Mouse (Mus musculus) hindbrain, embryonic 11.5 days (tissue): Measurements from ENCODE around the gene Camta1. TPM values are rescaled to one million over a fixed set of nuclear protein-coding genes. Genes with fewer than 3 reads are reported as not detected.

ENCODE experiments used
- ATAC-seq: fragments of 200-750 bp; cut with Nextera tagmentation; 2 replicates; pipeline ENCODE4 v1.8.0; 2017; ENCODE audit warnings: mild to moderate bottlenecking, moderate TSS enrichment, moderate library complexity; ENCODE audit not compliant: low FRiP score
- DNase-seq: peaks from one replicate; pipeline ENCODE4 v3.0.0-alpha.2; 2015; ENCODE audit warnings: low spot score
- H3K27ac ChIP-seq: fragments of 300-500 bp; sonication (generic); 2 replicates; pipeline ENCODE4 v1.5.1; 2014; ENCODE audit warnings: mild to moderate bottlenecking, low read depth, low read length
- H3K27me3 ChIP-seq: fragments of 300-500 bp; sonication (generic); 2 replicates; pipeline ENCODE4 v1.6.1; 2014; ENCODE audit warnings: mild to moderate bottlenecking, low read length, moderate library complexity, mixed read lengths; ENCODE audit not compliant: control insufficient read depth, insufficient read depth
- H3K36me3 ChIP-seq: fragments of 300-500 bp; sonication (generic); 2 replicates; pipeline ENCODE4 v1.6.1; 2014; ENCODE audit warnings: mild to moderate bottlenecking, low read length, moderate library complexity, mixed read lengths; ENCODE audit not compliant: control insufficient read depth, insufficient read depth
- H3K4me1 ChIP-seq: fragments of 300-500 bp; sonication (generic); replicated peaks from 2 replicates; pipeline ENCODE4 v1.6.1; 2014; ENCODE audit warnings: low read length, mixed read lengths; ENCODE audit not compliant: control insufficient read depth, insufficient read depth
- H3K4me2 ChIP-seq: fragments of 300-500 bp; sonication (generic); replicated peaks from 2 replicates; pipeline ENCODE4 v1.6.1; 2014; ENCODE audit warnings: mild to moderate bottlenecking, low read depth, low read length
- H3K4me3 ChIP-seq: fragments of 300-500 bp; sonication (generic); 2 replicates; pipeline ENCODE4 v1.5.1; 2014; ENCODE audit warnings: low read depth, low read length
- H3K9ac ChIP-seq: fragments of 300-500 bp; sonication (generic); 2 replicates; pipeline ENCODE4 v1.6.1; 2014; ENCODE audit warnings: low read depth, low read length
- H3K9me3 ChIP-seq: fragments of 300-500 bp; sonication (generic); 2 replicates; pipeline ENCODE4 v1.6.1; 2016; ENCODE audit warnings: low read length; ENCODE audit not compliant: control insufficient read depth
- WGBS: fragments of 180-500 bp; shearing (Covaris S2); extraction: QIAGEN DNeasy Blood & Tissue Kit; methylation state at CpG from one replicate; pipeline ENCODE4 v1.1.7; 2014; 5-methylcytosine and 5-hydroxymethylcytosine counted together
- polyA plus RNA-seq: library from polyadenylated mRNA; unstranded; fragments of >200 nt; fragmentation: Nextera tagmentation; extraction: Ambion mirVana; gene quantifications from 2 replicates; pipeline ENCODE4 v1.2.1, GENCODE M21; 2014

The Camta1 gene
- polyA plus RNA-seq, 1 experiment from 2014 or later: 130 TPM

DNA sequence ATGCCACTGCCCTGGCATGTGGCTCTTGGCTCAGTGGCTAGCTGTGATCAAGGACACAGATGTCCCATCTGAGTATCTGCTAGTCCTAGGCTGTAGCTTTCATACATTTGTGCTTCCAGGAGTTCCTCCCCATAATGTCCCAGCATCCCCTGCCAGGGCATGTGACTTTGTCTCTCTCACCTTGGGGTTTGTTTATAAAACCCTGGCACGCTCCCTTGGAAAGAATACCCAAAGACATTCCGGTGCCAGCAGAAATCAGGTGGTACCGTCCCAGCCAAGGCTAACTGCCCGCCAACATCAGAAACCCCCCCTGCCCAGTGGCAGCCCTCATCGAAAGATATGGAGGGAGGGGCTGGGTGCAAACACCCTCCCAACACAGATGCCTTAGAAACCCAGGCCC lies 365.1 kb downstream of the Camta1 start:
- DNase-seq: no peak
- Histone ChIP-seq H3K4me1 (no peaks in the 10 kb centered on the region), H3K4me3 (no peak overlapping the region), H3K9ac (no peak overlapping the region), H3K4me2 (no peak overlapping the region), H3K36me3 (no peaks in the 10 kb centered on the region), H3K27me3 (no peaks in the 10 kb centered on the region), H3K9me3 (no peaks in the 10 kb centered on the region; the same call in 1 of the 2 replicates), H3K27ac (no peak overlapping the region)
- WGBS: 91% methylated on average over 5 of the region's 5 CpGs
- ATAC-seq: no peak

DNA sequence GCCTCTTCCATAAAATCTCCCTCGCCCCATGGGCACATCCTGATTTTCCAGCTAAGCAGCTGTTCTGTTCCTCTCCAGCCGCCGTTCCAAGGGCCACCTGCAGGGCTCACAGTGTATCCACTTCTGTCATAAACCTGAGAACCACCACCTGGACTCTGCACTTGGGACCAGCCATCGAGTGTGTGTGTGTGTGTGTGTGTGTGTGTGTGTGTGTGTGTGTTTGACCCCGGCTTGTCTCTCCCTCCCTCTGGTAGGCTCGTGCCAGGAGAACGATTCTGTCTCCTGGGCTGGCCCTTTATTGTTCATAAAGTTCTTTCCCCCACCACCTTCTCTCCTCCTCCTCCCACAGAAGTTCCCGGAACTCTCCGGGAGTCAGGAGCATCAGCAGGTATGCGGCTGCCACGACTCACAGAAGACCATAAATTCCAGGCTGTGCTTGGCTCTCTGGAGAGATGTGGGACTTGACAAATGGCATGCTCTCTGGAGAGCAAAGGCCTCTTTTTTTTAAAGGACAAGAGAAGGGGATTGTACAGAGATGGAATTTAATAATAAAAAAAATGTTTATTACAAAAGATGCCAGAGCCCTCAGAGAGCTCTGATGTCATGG lies 366.3 kb downstream of the Camta1 start:
- Histone ChIP-seq H3K4me1 (no peaks in the 10 kb centered on the region), H3K27me3 (no peaks in the 10 kb centered on the region), H3K4me3 (no peak overlapping the region), H3K9ac (no peak overlapping the region), H3K27ac (no peak overlapping the region), H3K9me3 (no peaks in the 10 kb centered on the region; the same call in 1 of the 2 replicates), H3K36me3 (no peaks in the 10 kb centered on the region), H3K4me2 (no peak overlapping the region)
- DNase-seq (no peak), ATAC-seq (no peak)
- WGBS: 78% methylated on average over 11 of the region's 11 CpGs

DNA sequence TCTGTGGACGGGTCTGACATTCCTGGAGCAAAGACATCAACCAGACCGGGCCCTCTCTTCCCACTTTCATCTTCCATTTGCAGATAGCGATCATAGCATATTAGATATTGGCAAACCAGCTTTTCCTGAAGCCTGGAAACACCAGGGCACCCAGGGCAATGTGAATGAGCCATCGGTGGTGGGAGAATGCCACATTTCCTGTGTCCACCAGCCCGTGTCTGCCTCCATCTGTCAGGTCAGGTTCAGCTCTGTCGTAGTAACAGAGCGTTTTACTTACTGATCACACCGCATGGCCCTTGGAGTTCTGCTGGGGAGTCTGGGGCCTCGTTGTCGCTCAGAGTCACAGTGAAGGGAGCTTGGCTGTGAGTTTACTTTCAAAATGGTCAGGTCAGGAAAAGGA lies 368.9 kb downstream of the Camta1 start:
- H3K4me3 ChIP-seq: no peak overlapping the region
- no peak for DNase-seq
- no peaks in the 10 kb centered on the region for H3K4me1 ChIP-seq
- no peak overlapping the region for H3K27ac ChIP-seq
- no peak overlapping the region for H3K4me2 ChIP-seq
- no peaks in the 10 kb centered on the region for H3K36me3 ChIP-seq
- 89% methylated on average over 10 of the region's 10 CpGs for WGBS
- H3K9ac ChIP-seq: no peak overlapping the region
- H3K27me3 ChIP-seq: no peaks in the 10 kb centered on the region
- ATAC-seq: no peak
- no peaks in the 10 kb centered on the region for H3K9me3 ChIP-seq

DNA sequence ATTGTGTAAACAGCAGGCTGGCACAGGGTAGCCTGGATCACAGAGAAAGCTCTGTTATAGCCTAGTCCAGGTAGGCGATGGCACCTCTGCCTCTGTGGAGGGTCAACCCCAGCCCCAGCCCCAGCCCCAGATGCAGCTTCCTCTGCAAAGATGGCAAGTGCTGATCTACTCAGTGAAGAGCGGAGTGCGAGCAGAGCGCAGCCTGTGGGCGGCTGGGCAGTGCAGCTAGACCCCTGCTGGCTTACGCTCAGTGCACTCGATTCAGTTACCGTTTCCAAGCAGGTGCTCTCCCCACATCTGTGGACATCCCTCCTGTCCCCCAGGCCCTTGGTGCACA lies 377.7 kb downstream of the Camta1 start:
- Histone ChIP-seq H3K4me3 (no peak overlapping the region), H3K27me3 (no peaks in the 10 kb centered on the region), H3K36me3 (no peaks in the 10 kb centered on the region), H3K27ac (no peak overlapping the region), H3K4me2 (no peak overlapping the region), H3K4me1 (no peaks in the 10 kb centered on the region), H3K9me3 (no peaks in the 10 kb centered on the region), H3K9ac (no peak overlapping the region)
- DNase-seq (no peak), ATAC-seq (no peak)
- WGBS: 69% methylated on average over 8 of the region's 8 CpGs

DNA sequence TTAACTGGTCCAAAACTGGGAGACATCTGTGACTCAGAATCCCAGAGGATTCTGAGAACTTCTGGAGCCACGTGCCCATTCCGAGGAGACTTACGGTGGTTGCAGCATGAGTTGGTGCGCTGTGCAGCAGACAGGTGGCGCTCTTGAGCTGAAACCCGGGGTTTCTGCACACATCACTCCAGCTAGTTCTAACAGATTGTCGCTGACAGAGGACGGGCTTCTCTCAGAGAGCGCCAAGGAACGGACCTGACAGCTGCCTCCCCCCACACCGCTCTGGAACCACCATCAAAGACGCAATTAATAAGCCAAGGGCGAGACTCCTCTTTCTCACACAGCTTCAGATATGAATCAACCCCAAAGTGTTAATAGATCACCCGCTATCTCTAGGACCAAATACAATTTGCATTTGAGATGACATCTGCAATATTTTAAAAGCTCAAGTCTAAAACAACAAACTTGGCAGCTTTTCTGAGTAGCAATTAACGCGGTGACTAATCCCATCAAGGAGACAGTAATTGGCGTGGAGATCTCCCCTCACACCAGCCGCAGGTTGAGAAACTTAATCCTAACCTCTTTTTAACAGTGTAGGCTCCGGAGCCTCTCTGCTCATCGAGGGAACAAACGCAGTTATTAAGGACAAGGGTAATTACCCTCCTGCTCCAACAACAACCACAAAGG lies 378.2 kb downstream of the Camta1 start:
- no peaks in the 10 kb centered on the region for H3K27me3 ChIP-seq
- ATAC-seq (0 out of 2 replicates have a peak, but pooled peaks have one; percentile 19), DNase-seq (peak; percentile 84)
- H3K4me1 ChIP-seq: no peaks in the 10 kb centered on the region
- no peaks in the 10 kb centered on the region for H3K36me3 ChIP-seq
- 26% methylated on average over 21 of the region's 21 CpGs for WGBS
- H3K9me3 ChIP-seq: no peaks in the 10 kb centered on the region
- no peak overlapping the region for H3K4me3 ChIP-seq
- H3K27ac ChIP-seq: no peak overlapping the region
- H3K9ac ChIP-seq: no peak overlapping the region
- no peak overlapping the region for H3K4me2 ChIP-seq

DNA sequence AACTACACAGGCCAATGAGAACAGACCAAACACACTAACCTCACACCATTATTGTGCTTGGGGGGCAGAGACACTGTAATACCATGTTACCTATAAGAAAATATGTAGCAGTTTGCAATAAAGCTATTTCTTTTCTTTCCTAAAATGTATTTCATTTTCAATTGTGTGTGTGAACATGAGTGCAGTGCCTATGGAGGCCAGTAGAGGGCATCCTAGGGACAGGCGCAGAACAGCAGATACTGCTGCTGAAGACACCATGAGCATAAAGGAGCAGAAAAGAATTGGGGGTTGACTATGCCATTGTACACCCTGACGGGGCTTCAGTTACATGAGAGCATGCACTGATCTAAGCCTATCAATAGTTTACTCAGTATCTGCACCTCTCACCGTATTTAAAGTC lies 380.7 kb downstream of the Camta1 start:
- Histone ChIP-seq H3K27ac (no peak overlapping the region), H3K9me3 (no peaks in the 10 kb centered on the region), H3K4me3 (no peak overlapping the region), H3K4me2 (no peak overlapping the region), H3K4me1 (no peaks in the 10 kb centered on the region), H3K36me3 (no peaks in the 10 kb centered on the region), H3K9ac (no peak overlapping the region), H3K27me3 (no peaks in the 10 kb centered on the region)
- WGBS: 93% methylated on average over 3 of the region's 3 CpGs
- ATAC-seq: no peak
- DNase-seq: no peak

DNA sequence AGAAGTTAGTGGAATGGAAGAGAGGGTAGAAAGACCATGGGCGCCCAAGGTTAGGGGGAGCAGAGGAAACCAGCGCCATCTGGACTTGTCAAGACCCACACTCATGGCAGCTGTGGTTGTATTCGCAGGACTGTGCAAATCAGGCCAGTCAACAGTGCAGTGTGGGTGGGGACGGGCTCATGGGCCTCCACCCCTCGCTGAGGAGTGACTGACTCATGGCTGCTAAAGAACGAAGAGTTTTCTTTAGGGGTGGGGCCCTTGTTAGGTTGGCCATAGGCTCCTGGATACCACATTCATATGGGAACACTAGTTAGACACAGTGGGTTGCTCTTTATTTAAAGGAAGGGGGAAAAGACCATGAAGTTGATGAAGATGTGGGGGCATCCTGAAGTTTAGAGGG lies 383.7 kb downstream of the Camta1 start:
- DNase-seq (no peak), ATAC-seq (no peak)
- Histone ChIP-seq H3K9ac (no peak overlapping the region), H3K4me3 (no peak overlapping the region), H3K4me1 (no peaks in the 10 kb centered on the region; the same call in 1 of the 2 replicates), H3K27ac (no peak overlapping the region), H3K9me3 (no peaks in the 10 kb centered on the region), H3K27me3 (no peaks in the 10 kb centered on the region), H3K4me2 (no peak overlapping the region), H3K36me3 (no peaks in the 10 kb centered on the region)
- 88% methylated on average over 6 of the region's 6 CpGs for WGBS

DNA sequence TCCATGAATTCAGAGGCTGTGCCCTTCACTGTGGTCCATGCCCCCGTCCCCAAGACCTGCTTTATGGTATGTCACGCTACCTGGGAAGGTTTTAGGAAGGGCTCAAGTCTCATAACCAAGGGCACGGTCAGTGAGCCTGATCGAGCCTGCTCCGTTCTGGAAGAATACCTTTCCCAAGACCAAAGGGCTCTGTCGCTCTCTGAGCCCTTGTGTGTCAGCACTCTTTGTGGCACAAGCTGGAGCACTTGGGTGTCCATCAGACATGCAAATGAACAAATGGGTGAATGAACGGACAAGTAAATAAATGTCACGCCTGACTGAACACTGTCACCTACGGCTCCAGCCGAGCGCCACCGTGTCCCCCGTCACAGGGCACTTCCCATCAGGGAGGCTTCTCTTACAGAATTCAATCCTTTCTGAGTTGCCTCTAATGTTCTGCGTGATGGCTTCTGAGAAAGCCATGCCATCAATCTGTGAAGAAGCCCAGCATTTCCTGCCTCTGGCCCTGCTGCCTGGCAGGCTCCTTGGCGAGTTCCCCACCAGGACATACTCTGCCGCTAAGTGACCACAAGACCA lies 386.7 kb downstream of the Camta1 start:
- ATAC-seq (no peak), DNase-seq (no peak)
- Histone ChIP-seq H3K9ac (no peak overlapping the region), H3K4me3 (no peak overlapping the region), H3K4me1 (no peaks in the 10 kb centered on the region; the same call in 1 of the 2 replicates), H3K27ac (no peak overlapping the region), H3K9me3 (no peaks in the 10 kb centered on the region), H3K36me3 (no peaks in the 10 kb centered on the region), H3K27me3 (no peaks in the 10 kb centered on the region), H3K4me2 (no peak overlapping the region)
- 48% methylated on average over 16 of the region's 16 CpGs for WGBS

DNA sequence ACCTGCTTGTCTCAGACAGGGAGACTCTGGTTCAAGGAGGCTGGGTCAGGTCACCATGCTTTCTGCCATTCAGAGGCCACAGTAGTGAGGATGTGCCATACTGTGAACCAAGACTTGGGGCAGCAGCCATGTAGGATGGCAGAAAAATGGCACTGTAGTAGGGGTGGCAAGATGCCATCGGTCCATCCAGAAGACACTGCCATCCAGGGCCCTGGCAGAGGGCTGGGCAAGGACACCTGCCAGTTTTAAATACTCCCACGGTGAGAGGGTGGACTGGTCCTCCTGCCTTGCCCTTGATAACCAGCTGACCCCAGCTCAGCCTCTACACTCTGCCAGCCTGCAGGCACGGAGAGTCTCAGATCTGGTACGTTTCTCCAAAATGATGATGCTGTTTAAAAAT lies 389.8 kb downstream of the Camta1 start:
- Histone ChIP-seq H3K9me3 (no peaks in the 10 kb centered on the region), H3K4me1 (no peaks in the 10 kb centered on the region; the same call in 1 of the 2 replicates), H3K36me3 (no peaks in the 10 kb centered on the region), H3K27me3 (no peaks in the 10 kb centered on the region), H3K9ac (no peak overlapping the region), H3K4me2 (no peak overlapping the region), H3K27ac (no peak overlapping the region), H3K4me3 (no peak overlapping the region)
- WGBS: 87% methylated on average over 4 of the region's 4 CpGs
- ATAC-seq: no peak
- DNase-seq: no peak
